Mouse (Mus musculus) stomach, postnatal 0 days (tissue): ENCODE data around the gene Spata4.

Experiments
- CTCF ChIP-seq: IDR thresholded peaks from 2 replicates; pipeline ENCODE4 v1.5.1; 2016; ENCODE audit warnings: antibody characterized with exemption, low read depth, mild to moderate bottlenecking, moderate library complexity
- EP300 ChIP-seq: optimal IDR thresholded peaks from 2 replicates; pipeline ENCODE3; 2016; ENCODE audit warnings: antibody characterized with exemption

DNA sequence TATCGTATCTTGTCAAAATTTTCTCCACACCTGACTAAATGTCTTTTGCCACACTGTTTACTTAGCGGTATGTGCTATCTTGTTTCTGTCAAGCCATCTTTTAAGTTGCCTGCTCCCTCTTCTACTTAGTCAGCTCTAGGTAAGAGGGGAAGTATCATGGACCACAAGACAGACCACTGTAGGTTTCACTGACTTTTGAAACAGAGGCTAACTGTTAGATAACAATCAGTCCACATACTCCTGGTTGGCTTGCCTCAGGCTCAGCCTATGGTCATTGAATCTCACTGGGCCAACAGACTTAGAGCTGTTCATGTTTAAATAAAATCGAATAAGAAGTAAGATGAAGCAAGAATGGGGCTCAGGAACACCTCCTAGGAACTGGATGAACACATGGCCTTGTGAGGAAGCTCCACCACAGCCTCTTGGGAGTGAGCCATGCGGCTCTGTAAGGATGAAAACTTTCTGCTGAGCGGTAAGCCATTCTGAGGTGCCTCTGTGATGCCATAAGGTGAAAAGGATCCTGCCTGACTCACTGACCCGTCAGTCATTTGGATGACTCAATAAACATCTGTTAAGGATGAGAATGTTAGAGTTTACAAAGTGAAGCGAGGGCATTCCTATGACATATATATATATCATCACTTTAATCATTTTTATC, 34.8 kb upstream of the Spata4 start:
- TF ChIP-seq EP300 (no peak), CTCF (no peak)
